Mouse (Mus musculus) heart, embryonic 14.5 days (tissue): ENCODE results near the gene Rtkn2. TPM values are rescaled to one million over a fixed set of nuclear protein-coding genes. Genes with fewer than 3 reads are reported as not detected.

ENCODE experiments used
- ATAC-seq: fragments of 200-750 bp; cut with Nextera tagmentation; 2 replicates; pipeline ENCODE4 v1.8.0; 2017; ENCODE audit warnings: low read depth, moderate TSS enrichment; ENCODE audit not compliant: insufficient number of reproducible peaks, insufficient read depth, low FRiP score
- H3K27ac ChIP-seq, 2 experiments: fragments of 200-500 bp in 1 of 2; fragments of 300-500 bp in 1 of 2; sonication (generic) in 1 of 2; replicated peaks in 1 of 2; 2 replicates each; pipeline ENCODE4 v1.5.1; 2012 to 2014; ENCODE audit warnings: low read depth in 2 of 2, low read length in 2 of 2, control low read depth in 1 of 2, mild to moderate bottlenecking in 1 of 2, mixed read lengths in 1 of 2; ENCODE audit not compliant: control insufficient read depth in 1 of 2, insufficient read depth in 1 of 2
- H3K27me3 ChIP-seq: fragments of 300-500 bp; sonication (generic); 2 replicates; pipeline ENCODE4 v1.6.1; 2014; ENCODE audit warnings: mild to moderate bottlenecking, low read length, control low read depth; ENCODE audit not compliant: control insufficient read depth, insufficient read depth
- H3K36me3 ChIP-seq: fragments of 300-500 bp; sonication (generic); 2 replicates; pipeline ENCODE4 v1.6.1; 2014; ENCODE audit warnings: mild to moderate bottlenecking, control low read depth, low read length, mixed read lengths; ENCODE audit not compliant: control insufficient read depth, insufficient read depth
- H3K4me1 ChIP-seq, 2 experiments: fragments of 200-500 bp in 1 of 2; fragments of 300-500 bp in 1 of 2; sonication (generic) in 1 of 2; 2 replicates each; pipeline ENCODE4 v1.6.1; 2012 to 2014; ENCODE audit warnings: low read length in 2 of 2, control low read depth in 1 of 2, mixed read lengths in 1 of 2; ENCODE audit not compliant: control insufficient read depth in 2 of 2, insufficient read depth in 2 of 2
- H3K4me2 ChIP-seq: fragments of 300-500 bp; sonication (generic); 2 replicates; pipeline ENCODE4 v1.6.1; 2014; ENCODE audit warnings: mild to moderate bottlenecking, low read length
- H3K4me3 ChIP-seq, 2 experiments: fragments of 200-500 bp in 1 of 2; fragments of 300-500 bp in 1 of 2; sonication (generic) in 1 of 2; 2 replicates each; pipeline ENCODE4 v1.5.1; 2012 to 2014; ENCODE audit warnings: low read length in 2 of 2, mild to moderate bottlenecking in 2 of 2, control low read depth in 1 of 2, low read depth in 1 of 2, moderate library complexity in 1 of 2; ENCODE audit not compliant: control insufficient read depth in 1 of 2, insufficient read depth in 1 of 2
- H3K9ac ChIP-seq: fragments of 300-500 bp; sonication (generic); 2 replicates; pipeline ENCODE4 v1.6.1; 2014; ENCODE audit warnings: mild to moderate bottlenecking, low read length
- H3K9me3 ChIP-seq: fragments of 300-500 bp; sonication (generic); 2 replicates; pipeline ENCODE4 v1.6.1; 2016; ENCODE audit warnings: low read length, control low read depth; ENCODE audit not compliant: control insufficient read depth
- WGBS: fragments of 180-500 bp; shearing (Covaris S2); extraction: QIAGEN DNeasy Blood & Tissue Kit; methylation state at CpG from one replicate; pipeline ENCODE4 v1.1.7; 2014; 5-methylcytosine and 5-hydroxymethylcytosine counted together
- polyA plus RNA-seq: library from polyadenylated mRNA; unstranded; fragments of >200 nt; fragmentation: Nextera tagmentation; extraction: Ambion mirVana; gene quantifications from 2 replicates; pipeline ENCODE4 v1.2.1, GENCODE M21; 2014

Gene Rtkn2
- polyA plus RNA-seq, 1 experiment from 2014 or later: 7.3 TPM

DNA sequence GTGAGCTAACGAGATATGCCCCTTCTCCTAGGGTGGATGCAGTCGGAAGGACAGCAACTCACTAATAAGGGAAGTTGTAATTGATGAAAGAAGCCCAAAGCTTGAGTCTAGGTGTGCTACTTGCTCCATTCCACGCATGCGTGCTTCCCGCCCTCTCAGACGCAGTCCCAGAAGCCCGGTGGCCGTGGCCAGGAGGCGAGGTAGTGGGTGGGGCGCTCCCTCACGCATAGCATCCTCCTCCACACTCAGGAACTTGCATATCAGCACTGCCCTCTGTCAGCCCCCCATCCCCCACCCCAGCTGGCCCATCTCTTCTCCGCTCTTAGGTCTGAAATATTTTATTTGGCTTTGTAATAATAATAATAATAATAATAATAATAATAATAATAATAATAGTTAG, 16.0 kb downstream of the Rtkn2 start:
- no peak for ATAC-seq
- Histone ChIP-seq H3K9me3 (peaks cover 2% of the 10 kb centered on the region; the same call in 1 of the 2 replicates), H3K9ac (no peak overlapping the region), H3K27me3 (no peaks in the 10 kb centered on the region), H3K4me3 (no peak overlapping the region), H3K4me1 (no peaks in the 10 kb centered on the region; a peak in 2 of 4 replicates), H3K27ac (no peak overlapping the region), H3K4me2 (no peak overlapping the region), H3K36me3 (0 out of 2 replicates have a peak, but pooled peaks cover 5% of the 10 kb centered on the region)
- WGBS: 66% methylated on average over 12 of the region's 12 CpGs

DNA sequence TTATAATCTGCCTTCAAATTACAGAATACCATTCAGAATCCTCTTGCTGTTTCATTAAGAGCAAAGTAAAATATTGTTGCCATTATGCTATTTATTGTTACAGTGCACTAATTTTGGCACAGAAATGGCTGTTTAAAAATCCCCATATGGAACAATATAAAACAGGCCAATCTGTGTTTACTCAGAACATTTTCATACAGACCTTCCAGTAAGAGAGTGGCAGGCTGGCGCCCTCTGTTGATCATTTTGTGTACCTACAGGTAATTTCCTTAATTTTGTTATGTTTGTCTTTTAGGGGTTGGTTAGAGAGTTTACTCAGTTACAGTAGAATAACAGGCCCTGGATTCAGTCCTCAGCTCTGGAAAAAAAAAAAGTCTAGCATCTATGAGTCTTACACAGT, 16.8 kb downstream of the Rtkn2 start:
- no peak overlapping the region for H3K9ac ChIP-seq
- 6% methylated on average over 1 of the region's 1 CpGs for WGBS
- ATAC-seq: no peak
- H3K4me3 ChIP-seq: no peak overlapping the region
- no peaks in the 10 kb centered on the region; a peak in 2 of 4 replicates for H3K4me1 ChIP-seq
- no peak overlapping the region for H3K4me2 ChIP-seq
- no peaks in the 10 kb centered on the region for H3K27me3 ChIP-seq
- H3K9me3 ChIP-seq: peaks cover 2% of the 10 kb centered on the region; the same call in 1 of the 2 replicates
- H3K36me3 ChIP-seq: no peaks in the 10 kb centered on the region
- no peak overlapping the region for H3K27ac ChIP-seq

DNA sequence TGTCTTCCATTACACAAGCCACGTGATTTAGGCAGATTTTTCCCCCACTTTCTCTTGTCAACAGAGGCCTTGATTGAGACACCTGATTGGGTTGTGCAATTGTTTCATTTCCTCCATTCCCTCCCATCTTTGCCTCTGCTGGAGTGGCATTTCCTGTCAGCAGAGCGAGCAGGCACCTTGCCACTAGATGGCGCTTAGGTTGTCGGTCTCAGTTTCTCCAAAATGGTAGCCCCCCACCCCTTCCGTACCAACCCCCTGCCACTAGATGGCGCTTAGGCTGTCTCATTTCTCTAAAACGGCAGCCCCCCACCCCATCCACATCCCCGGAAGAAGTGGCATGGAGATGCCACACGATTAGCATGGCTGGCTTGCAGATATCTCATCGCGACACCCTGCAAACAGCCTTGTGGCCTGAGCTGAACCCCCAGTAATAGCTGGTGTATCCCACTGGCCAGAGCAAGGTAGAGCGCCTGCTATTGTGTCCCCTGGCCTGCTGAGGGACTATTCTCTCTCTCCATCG, 18.8 kb downstream of the Rtkn2 start:
- no peak overlapping the region for H3K27ac ChIP-seq
- peak overlapping the region; percentile 33 for H3K4me2 ChIP-seq
- no peaks in the 10 kb centered on the region for H3K9me3 ChIP-seq
- no peaks in the 10 kb centered on the region for H3K27me3 ChIP-seq
- no peak overlapping the region for H3K4me3 ChIP-seq
- H3K9ac ChIP-seq: no peak overlapping the region
- H3K4me1 ChIP-seq: no peaks in the 10 kb centered on the region; a peak in 2 of 4 replicates
- no peaks in the 10 kb centered on the region for H3K36me3 ChIP-seq
- WGBS: 23% methylated on average over 13 of the region's 13 CpGs
- ATAC-seq: peak; percentile 37; the same call in 1 of the 2 replicates

DNA sequence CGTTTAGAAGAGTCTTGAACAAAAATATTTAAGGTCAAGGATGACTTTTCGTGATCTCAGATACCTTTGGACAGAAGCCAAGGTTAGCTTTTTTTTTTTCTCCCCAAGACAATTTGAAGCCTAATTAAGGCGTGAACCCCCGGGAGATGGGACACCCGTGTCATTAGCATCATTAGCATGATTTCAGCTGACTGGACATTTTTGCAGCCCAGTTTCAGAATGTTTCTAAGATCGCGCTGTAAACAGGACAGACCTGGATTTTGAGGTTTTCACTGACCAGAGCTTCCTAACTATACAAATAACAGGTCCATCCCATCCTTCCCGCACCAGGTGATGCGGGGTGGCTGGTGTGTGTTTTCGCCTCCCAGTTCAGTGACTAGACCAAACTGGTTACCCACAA, 19.8 kb downstream of the Rtkn2 start:
- no peaks in the 10 kb centered on the region for H3K9me3 ChIP-seq
- no peak overlapping the region for H3K4me3 ChIP-seq
- no peak overlapping the region for H3K4me2 ChIP-seq
- 83% methylated on average over 10 of the region's 10 CpGs for WGBS
- peaks cover 2 to 5% of the 10 kb centered on the region in 2 experiments; a peak in 3 of 4 replicates for H3K4me1 ChIP-seq
- H3K9ac ChIP-seq: no peak overlapping the region
- ATAC-seq: no peak
- H3K27ac ChIP-seq: no peak overlapping the region
- no peaks in the 10 kb centered on the region for H3K27me3 ChIP-seq
- H3K36me3 ChIP-seq: no peaks in the 10 kb centered on the region

DNA sequence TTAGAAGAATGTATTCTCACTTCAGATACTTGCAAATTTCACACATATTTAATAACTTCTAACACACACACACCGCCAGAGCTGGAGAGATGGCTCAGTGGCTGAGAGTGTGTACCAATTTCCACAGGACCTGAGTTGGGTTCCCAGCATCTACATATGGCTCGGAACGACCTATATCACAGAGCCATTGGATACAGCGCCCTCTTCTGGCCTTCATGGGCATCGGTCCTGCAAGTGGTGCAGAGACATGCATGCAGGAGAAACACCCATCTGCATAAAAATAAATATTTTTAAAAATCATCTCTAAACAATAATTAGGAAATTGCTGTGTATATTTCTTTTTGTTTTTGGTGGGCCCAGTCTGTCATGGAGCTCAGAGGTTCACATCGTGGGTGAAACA, 22.1 kb downstream of the Rtkn2 start:
- Histone ChIP-seq H3K36me3 (no peaks in the 10 kb centered on the region), H3K4me2 (no peak overlapping the region), H3K27me3 (no peaks in the 10 kb centered on the region), H3K4me1 (peaks cover 9 to 12% of the 10 kb centered on the region in 2 experiments; a peak in 3 of 4 replicates), H3K9me3 (no peaks in the 10 kb centered on the region), H3K9ac (no peak overlapping the region), H3K4me3 (no peak overlapping the region), H3K27ac (no peak overlapping the region)
- 86% methylated on average over 6 of the region's 6 CpGs for WGBS
- no peak for ATAC-seq

DNA sequence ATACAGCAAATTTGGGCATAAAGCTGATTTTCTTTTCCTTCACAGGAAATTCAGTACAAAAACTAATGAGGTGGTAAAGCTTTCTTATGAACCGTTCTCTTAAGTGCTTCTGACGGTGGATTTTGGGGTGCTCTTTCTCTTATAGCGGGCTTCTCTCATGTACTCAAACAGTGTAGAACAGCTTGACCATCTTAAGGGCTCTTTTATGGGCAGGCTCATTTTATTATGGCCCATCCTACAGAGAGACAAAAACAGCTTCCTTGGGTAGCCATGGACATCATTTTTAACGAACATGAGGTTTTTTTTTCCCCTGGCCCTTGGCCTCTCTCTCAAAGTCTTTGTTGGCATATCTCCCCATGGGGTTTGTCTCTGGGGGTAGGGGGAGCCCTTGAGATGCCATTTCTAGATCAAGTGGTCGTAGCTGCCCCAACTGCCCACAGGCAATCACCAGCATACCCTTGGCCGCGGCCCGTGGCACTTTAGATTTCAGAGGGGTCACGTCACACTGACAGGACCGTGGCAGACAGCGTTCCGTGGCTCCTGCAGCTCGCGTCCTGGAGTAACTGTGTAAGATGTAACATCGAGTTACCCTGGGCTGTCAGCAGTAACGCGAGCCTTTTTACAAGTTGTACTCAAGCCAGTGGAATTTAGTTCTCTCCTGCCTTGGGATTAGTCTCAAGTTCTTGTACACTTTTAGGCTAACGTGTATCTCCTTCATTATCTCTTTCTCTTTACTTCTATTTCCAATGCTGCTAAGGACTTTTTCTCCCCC, 24.5 kb downstream of the Rtkn2 start:
- 54% methylated on average over 18 of the region's 18 CpGs for WGBS
- no peak for ATAC-seq
- Histone ChIP-seq H3K36me3 (no peaks in the 10 kb centered on the region), H3K27me3 (no peaks in the 10 kb centered on the region), H3K4me1 (peaks cover 10 to 22% of the 10 kb centered on the region in 2 experiments), H3K9me3 (no peaks in the 10 kb centered on the region), H3K27ac (no peak overlapping the region; a peak in 1 of 4 replicates), H3K4me2 (peak overlapping the region; percentile 28), H3K9ac (peak overlapping the region; percentile 34; the same call in 1 of the 2 replicates), H3K4me3 (no peak overlapping the region)

DNA sequence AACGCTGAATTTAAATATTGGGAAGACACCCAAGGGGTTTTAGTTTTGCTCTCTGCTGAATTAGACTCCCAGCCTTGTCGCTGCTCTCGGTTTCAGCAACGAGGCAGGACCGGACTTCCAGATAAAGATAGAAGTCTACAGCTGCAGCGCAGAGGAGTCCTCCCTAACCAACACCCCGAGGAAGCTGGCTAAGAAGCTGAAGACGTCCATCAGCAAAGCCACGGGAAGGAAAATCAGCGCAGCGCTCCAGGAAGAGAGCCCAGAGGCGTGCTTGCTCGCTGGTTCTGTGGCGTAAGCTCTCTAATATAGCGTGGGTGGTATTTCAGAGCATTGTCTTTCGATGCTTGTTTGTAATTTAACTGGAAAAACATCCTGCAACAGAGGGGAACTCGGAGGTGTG, 26.0 kb downstream of the Rtkn2 start:
- H3K4me3 ChIP-seq: no peak overlapping the region
- no peak overlapping the region for H3K4me2 ChIP-seq
- H3K36me3 ChIP-seq: no peaks in the 10 kb centered on the region
- H3K27ac ChIP-seq: 0 out of 4 replicates have a peak overlapping the region, but pooled peaks of 1 of the 2 experiments have one; percentile 24
- 63% methylated on average over 17 of the region's 17 CpGs for WGBS
- no peak overlapping the region for H3K9ac ChIP-seq
- no peaks in the 10 kb centered on the region for H3K9me3 ChIP-seq
- H3K4me1 ChIP-seq: peaks cover 13 to 25% of the 10 kb centered on the region in 2 experiments
- ATAC-seq: no peak
- H3K27me3 ChIP-seq: no peaks in the 10 kb centered on the region
